Mouse (Mus musculus) embryonic facial prominence, embryonic 13.5 days (tissue): ENCODE measurements at regions not wholly inside any gene's neighbourhood (a gene's known extent, or its start where the extent isn't known, plus 50 kb on each side); places are given as distances from the start of the nearest gene placed in this dataset.
A peak's percentile ranks its signal among the peaks of the same experiment; 100 is the strongest.

Experiments
- ATAC-seq: fragments of 200-750 bp; cut with Nextera tagmentation; 2 replicates; pipeline ENCODE4 v1.8.0; 2017; ENCODE audit warnings: low read depth; ENCODE audit not compliant: insufficient number of reproducible peaks, insufficient read depth, low FRiP score, low TSS enrichment
- H3K27ac ChIP-seq: fragments of 300-500 bp; sonication (generic); 2 replicates; pipeline ENCODE4 v1.5.1; 2015; ENCODE audit warnings: moderate library complexity, mild to moderate bottlenecking, inconsistent platforms
- H3K27me3 ChIP-seq: fragments of 300-500 bp; sonication (generic); 2 replicates; pipeline ENCODE4 v1.6.1; 2015; ENCODE audit warnings: mild to moderate bottlenecking, inconsistent platforms
- H3K36me3 ChIP-seq: fragments of 300-500 bp; sonication (generic); 2 replicates; pipeline ENCODE4 v1.6.1; 2015; ENCODE audit warnings: mild to moderate bottlenecking, inconsistent platforms
- H3K4me1 ChIP-seq: fragments of 300-500 bp; sonication (generic); 2 replicates; pipeline ENCODE4 v1.6.1; 2015; ENCODE audit warnings: inconsistent platforms
- H3K4me2 ChIP-seq: fragments of 300-500 bp; sonication (generic); 2 replicates; pipeline ENCODE4 v1.6.1; 2015; ENCODE audit warnings: moderate library complexity, mild to moderate bottlenecking, inconsistent platforms
- H3K4me3 ChIP-seq: fragments of 300-500 bp; sonication (generic); 2 replicates; pipeline ENCODE4 v1.5.1; 2015; ENCODE audit warnings: mild to moderate bottlenecking, inconsistent platforms
- H3K9ac ChIP-seq: fragments of 300-500 bp; sonication (generic); 2 replicates; pipeline ENCODE4 v1.6.1; 2015; ENCODE audit warnings: mild to moderate bottlenecking, inconsistent platforms
- H3K9me3 ChIP-seq: fragments of 300-500 bp; sonication (generic); 2 replicates; pipeline ENCODE4 v1.6.1; 2016; ENCODE audit warnings: inconsistent platforms
- WGBS: fragments of 180-500 bp; shearing (Covaris S2); methylation state at CpG from one replicate; pipeline ENCODE4 v1.1.7; 2015; ENCODE audit warnings: mixed read lengths; 5-methylcytosine and 5-hydroxymethylcytosine counted together

DNA sequence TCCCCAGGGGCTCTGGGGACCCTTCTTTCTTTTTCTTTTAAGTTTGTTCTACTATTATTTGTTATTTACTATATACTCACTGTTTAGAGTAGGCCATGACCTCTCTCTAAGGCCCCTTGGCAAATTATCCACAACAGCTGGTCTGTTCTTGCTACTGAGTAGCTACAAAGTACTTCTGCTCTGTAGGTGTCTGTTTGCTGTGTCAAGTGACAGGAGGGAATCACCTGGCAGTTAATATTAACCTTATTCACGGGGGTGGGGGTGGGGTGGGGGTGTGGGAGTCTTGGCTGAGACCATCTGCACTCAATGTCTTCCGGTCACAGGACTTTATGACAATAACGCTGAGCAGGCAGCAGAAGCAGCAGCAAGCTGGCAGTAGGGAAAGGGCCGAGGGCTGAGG lies 146.4 kb upstream of the Tmem45b start:
- Histone ChIP-seq H3K36me3 (no peaks in the 10 kb centered on the region), H3K27me3 (no peaks in the 10 kb centered on the region), H3K4me3 (no peak overlapping the region), H3K4me2 (no peak overlapping the region), H3K9me3 (no peaks in the 10 kb centered on the region), H3K9ac (no peak overlapping the region), H3K4me1 (peaks cover 9% of the 10 kb centered on the region; the same call in 1 of the 2 replicates), H3K27ac (no peak overlapping the region)
- 63% methylated on average over 4 of the region's 4 CpGs for WGBS
- ATAC-seq = no peak

DNA sequence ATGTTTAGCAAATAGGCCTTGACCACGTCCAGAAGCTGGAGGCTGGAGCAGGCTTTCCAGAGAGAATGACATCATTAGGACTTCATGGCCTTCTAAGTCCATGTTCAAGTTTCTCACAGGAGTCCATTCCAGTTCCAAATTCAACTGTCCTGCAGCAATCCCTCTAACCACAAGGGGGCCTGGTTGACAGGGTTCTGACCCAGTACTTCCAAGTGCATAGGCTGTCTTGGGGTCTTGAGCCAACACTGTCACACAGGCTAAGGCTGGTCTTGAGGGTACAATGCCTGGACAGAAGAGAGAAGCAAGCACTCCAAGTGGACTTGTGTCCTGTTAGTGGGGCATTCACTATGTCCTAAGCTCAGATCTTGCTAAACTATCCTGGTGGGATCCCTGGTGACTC lies 145.9 kb upstream of the Tmem45b start:
- H3K4me1 ChIP-seq = peaks cover 9% of the 10 kb centered on the region; the same call in 1 of the 2 replicates
- 53% methylated on average over 1 of the region's 1 CpGs for WGBS
- no peaks in the 10 kb centered on the region for H3K9me3 ChIP-seq

DNA sequence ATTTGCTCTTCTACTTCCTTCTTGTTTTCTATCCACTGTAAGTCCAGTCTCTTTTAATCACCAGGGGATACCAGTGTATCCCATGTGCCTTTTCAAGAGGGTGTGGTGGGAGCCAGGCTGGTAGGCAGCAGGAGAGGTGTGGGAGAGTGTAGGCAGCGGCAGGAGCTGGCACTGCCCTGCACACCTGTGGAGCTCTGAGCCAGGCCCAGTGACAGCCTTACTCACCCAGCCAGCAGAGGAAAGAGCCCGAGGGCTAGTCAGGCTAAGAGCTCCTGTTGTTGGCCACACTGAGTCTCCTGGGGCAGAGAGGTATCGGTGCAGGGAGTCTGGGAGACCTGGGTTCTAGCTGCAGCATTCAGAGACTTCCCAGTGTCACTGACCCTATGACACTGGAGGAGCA lies 145.5 kb upstream of the Tmem45b start:
- no peak for ATAC-seq
- Histone ChIP-seq H3K9me3 (no peaks in the 10 kb centered on the region), H3K27ac (no peak overlapping the region), H3K27me3 (no peaks in the 10 kb centered on the region), H3K9ac (no peak overlapping the region), H3K4me2 (no peak overlapping the region), H3K36me3 (no peaks in the 10 kb centered on the region), H3K4me1 (peaks cover 9% of the 10 kb centered on the region; the same call in 1 of the 2 replicates), H3K4me3 (no peak overlapping the region)
- 77% methylated on average over 3 of the region's 3 CpGs for WGBS

More for the DNA sequence above, 145.9 kb upstream of the Tmem45b start:
- H3K9ac ChIP-seq = no peak overlapping the region
- no peak for ATAC-seq
- H3K4me3 ChIP-seq = no peak overlapping the region
- H3K27ac ChIP-seq = no peak overlapping the region
- H3K36me3 ChIP-seq = no peaks in the 10 kb centered on the region
- H3K4me2 ChIP-seq = no peak overlapping the region
- no peaks in the 10 kb centered on the region for H3K27me3 ChIP-seq

DNA sequence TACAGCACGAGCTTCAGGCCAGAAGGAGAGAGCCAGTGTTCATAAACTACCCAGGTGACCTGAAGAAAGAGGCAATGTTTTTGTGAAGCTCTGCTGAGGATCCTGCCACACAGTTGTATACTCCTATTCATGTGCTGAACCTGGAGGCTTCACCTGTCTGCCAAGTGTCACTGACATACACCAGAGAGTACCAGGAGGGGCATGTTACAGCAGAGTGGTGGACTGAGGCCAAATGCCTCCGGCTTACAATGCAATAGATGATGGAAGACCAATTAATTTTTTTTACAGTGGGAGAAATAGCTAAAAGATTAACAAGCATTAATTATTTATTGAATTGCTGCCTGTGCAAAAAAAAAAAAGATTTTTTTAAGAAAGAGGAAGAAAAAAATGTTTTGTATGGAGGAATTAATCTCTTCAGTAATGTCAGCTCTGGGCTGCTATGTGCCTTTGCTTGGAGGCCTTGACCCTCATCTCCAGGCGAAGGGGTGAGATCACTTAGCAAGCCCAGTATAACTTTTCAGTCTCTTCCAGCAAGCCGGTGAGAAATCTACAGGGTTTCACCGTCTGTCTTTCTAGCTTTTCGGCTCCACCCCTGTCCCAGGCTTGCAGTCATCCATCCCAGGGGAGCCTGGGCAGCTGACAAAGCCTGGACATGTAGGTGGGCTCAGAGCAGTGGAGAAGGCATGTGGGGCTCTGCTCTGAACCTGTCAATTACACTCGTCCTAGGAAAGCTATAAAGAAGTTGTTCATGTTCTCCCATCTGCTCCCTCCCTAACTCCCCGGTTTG lies 144.0 kb upstream of the Tmem45b start:
- 60% methylated on average over 8 of the region's 8 CpGs for WGBS
- Histone ChIP-seq H3K4me1 (peaks cover 4% of the 10 kb centered on the region; the same call in 1 of the 2 replicates), H3K4me2 (no peak overlapping the region), H3K9ac (no peak overlapping the region), H3K36me3 (no peaks in the 10 kb centered on the region), H3K9me3 (no peaks in the 10 kb centered on the region), H3K4me3 (no peak overlapping the region), H3K27ac (no peak overlapping the region), H3K27me3 (no peaks in the 10 kb centered on the region)
- ATAC-seq = no peak

DNA sequence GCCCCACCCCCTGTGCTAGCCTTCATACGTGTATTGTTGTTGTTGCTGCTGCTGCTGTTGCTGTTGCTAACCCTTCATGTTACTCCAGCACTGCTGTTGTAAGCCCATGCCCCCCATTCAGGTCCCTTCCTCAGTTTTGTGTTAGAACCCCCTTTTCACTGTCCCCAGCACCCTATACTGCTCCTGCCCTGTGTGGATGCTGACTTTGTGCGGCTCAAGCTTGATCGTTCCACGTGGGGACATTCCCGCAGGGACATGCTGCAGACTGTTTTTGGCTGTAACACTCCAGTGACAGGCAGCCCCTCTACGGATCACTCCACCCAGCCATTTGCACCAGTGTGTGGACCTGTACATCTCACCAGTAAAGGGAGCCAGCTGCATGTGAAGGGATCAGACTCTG lies 142.7 kb upstream of the Tmem45b start:
- H3K4me1 ChIP-seq = peaks cover 4% of the 10 kb centered on the region; the same call in 1 of the 2 replicates
- no peak overlapping the region for H3K4me3 ChIP-seq
- 84% methylated on average over 6 of the region's 6 CpGs for WGBS
- H3K27ac ChIP-seq = no peak overlapping the region
- H3K9ac ChIP-seq = no peak overlapping the region
- H3K27me3 ChIP-seq = no peaks in the 10 kb centered on the region
- H3K4me2 ChIP-seq = no peak overlapping the region
- ATAC-seq = no peak
- no peaks in the 10 kb centered on the region for H3K9me3 ChIP-seq
- H3K36me3 ChIP-seq = no peaks in the 10 kb centered on the region

DNA sequence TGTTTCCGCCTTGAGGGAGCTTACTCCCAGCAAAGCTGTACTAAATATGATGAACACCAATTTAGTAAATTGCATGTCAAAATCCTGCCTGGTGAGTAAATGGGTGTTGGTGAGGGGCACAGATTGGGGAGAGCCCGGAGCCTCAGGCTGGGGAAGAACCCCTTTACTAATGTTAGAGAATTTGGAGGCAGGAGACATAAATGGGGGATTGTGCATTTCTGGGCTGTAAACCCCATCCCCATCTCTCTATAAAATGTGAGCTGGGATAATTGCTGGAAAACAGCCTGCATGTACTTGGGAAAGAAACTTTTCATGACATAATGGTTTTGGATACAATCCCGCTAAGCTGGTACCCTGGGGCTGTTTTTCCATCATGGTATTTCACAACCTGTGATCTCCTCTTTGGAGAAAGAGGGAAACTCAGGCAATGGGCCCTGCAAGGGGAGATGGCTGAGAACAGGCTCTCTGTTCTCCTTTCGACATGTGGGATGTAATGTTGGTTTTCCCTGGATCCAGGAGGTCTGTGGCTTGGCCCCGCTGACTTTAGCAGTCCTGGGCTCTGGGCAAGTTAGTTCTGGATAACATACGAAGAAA lies 140.3 kb upstream of the Tmem45b start:
- Histone ChIP-seq H3K4me1 (peaks cover 4% of the 10 kb centered on the region; the same call in 1 of the 2 replicates), H3K27ac (no peak overlapping the region; the same call in 1 of the 2 replicates), H3K4me2 (no peak overlapping the region), H3K36me3 (no peaks in the 10 kb centered on the region), H3K9me3 (no peaks in the 10 kb centered on the region), H3K9ac (no peak overlapping the region), H3K4me3 (no peak overlapping the region), H3K27me3 (no peaks in the 10 kb centered on the region)
- WGBS = 55% methylated on average over 6 of the region's 6 CpGs
- ATAC-seq = 0 out of 2 replicates have a peak, but pooled peaks have one; percentile 62

DNA sequence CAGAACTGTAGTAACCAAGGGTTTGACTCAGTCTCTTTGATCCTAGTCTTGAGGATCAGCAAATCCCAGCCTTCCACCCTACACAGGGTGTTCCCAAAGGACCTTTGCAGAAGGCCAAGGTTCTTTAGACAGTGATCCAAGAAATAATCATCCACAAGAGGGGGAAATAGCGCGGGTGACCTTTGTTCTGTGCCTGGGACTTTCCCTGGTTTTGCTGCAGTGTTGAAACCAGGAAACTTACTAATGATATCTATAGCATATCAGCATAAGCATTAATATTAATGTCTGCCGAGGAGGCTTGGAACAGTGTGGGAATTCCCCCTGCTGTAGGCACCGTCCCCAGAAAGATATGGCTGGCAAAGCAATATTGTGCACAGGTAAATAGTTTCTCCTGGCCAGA lies 138.4 kb upstream of the Tmem45b start:
- no peak for ATAC-seq
- Histone ChIP-seq H3K9me3 (no peaks in the 10 kb centered on the region), H3K4me1 (no peaks in the 10 kb centered on the region), H3K27ac (no peak overlapping the region), H3K36me3 (no peaks in the 10 kb centered on the region), H3K9ac (no peak overlapping the region), H3K4me3 (no peak overlapping the region), H3K4me2 (no peak overlapping the region), H3K27me3 (no peaks in the 10 kb centered on the region)
- WGBS = 91% methylated on average over 4 of the region's 4 CpGs

DNA sequence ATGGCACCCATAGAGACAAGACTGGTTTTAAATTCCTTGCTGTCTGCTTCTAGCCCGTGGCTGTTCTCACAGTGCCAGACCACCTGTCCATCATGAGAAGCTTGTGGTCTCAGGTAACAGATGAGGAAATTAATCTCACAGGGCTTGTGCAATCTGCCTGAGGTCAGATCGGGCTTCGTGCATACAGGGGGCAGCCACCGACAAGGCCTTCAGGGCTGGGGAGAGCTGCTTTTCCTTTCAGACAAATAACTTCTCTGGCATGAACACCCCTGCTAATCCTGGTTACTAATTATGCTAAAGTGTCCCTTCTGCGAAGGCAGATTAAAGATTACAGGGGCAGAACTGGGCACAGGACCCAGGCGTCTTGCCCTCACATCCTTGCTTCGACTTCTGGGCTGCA lies 130.8 kb upstream of the Tmem45b start:
- Histone ChIP-seq H3K36me3 (no peaks in the 10 kb centered on the region), H3K4me1 (peaks cover 6% of the 10 kb centered on the region), H3K27ac (no peak overlapping the region), H3K4me3 (no peak overlapping the region), H3K9me3 (no peaks in the 10 kb centered on the region), H3K4me2 (no peak overlapping the region), H3K27me3 (no peaks in the 10 kb centered on the region; the same call in 1 of the 2 replicates), H3K9ac (no peak overlapping the region)
- 38% methylated on average over 7 of the region's 7 CpGs for WGBS
- no peak for ATAC-seq

DNA sequence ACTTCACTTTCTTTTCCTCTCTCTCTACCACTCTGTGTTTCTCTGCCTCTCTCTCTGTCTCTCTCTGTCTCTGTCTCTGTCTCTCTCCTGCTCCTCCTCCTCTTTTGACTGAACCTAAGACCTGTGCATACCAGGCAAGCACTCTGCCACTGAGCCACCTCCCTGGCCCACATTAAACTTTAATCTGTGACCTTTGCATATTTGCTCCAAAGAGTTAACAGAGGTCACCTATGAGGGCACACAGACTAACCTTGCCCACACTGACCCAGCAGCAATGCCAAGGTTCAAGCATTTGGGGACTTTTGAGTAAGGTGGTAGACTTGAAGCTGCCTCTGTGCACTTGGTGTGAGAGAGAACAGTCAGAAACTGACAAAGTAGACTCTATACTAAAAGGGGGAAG lies 123.4 kb upstream of the Tmem45b start:
- H3K4me3 ChIP-seq = no peak overlapping the region
- no peaks in the 10 kb centered on the region for H3K9me3 ChIP-seq
- H3K4me1 ChIP-seq = peaks cover 8% of the 10 kb centered on the region
- ATAC-seq = no peak
- no peak overlapping the region for H3K27ac ChIP-seq
- no peak overlapping the region for H3K9ac ChIP-seq
- no peaks in the 10 kb centered on the region for H3K36me3 ChIP-seq
- no peak overlapping the region for H3K4me2 ChIP-seq
- no peaks in the 10 kb centered on the region; the same call in 1 of the 2 replicates for H3K27me3 ChIP-seq

DNA sequence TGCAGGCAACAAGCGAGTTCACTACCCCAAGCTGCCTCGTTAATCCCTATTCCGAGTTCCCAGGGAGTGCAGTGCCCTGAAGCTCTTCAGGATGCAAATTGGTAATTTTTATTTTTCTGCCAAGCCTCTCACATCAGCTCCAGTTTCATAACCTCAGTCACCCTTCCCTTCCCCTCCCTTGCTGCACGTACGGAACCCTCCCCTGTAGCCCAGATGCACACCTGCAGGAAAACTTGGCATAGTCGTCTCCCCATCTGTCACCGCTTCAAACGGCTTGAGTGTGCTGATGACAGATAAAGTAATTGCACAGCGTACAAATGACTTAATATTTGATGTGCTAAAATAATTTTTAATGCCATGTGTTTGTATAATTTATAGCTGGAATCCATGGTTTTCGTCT lies 119.7 kb upstream of the Tmem45b start:
- Histone ChIP-seq H3K9ac (no peak overlapping the region), H3K4me1 (peaks cover 8% of the 10 kb centered on the region), H3K4me3 (no peak overlapping the region), H3K27me3 (peaks cover 7% of the 10 kb centered on the region), H3K27ac (no peak overlapping the region), H3K36me3 (no peaks in the 10 kb centered on the region), H3K9me3 (no peaks in the 10 kb centered on the region), H3K4me2 (no peak overlapping the region)
- WGBS = 48% methylated on average over 10 of the region's 10 CpGs
- peak; percentile 52; the same call in 1 of the 2 replicates for ATAC-seq

DNA sequence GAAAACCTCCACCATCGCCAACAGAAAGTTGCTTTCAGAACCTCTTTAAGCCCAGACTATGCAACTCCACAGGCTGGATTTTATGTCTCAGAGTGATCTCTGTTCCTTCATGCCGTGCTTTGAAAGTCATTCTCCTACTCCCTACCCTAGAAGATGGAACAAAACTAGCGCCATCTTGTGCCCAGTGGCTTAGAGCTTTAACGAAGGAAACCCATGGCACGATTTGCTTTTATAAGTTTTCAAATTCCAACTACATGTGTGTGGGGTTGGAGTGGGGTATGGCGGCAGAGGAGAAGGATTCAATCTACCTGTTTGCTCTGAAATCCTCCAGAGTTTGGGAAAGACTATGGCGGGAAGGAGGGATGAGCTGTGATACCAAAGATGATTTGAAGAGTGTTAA lies 118.7 kb upstream of the Tmem45b start:
- peaks cover 8% of the 10 kb centered on the region for H3K4me1 ChIP-seq
- no peak overlapping the region for H3K27ac ChIP-seq
- H3K4me3 ChIP-seq = no peak overlapping the region
- H3K9me3 ChIP-seq = no peaks in the 10 kb centered on the region
- peaks cover 7% of the 10 kb centered on the region for H3K27me3 ChIP-seq
- no peaks in the 10 kb centered on the region for H3K36me3 ChIP-seq
- H3K4me2 ChIP-seq = no peak overlapping the region
- ATAC-seq = no peak
- no peak overlapping the region for H3K9ac ChIP-seq
- 83% methylated on average over 7 of the region's 7 CpGs for WGBS
